Mouse (Mus musculus) ES-CJ7 (cell line): ENCODE data around the gene Anxa2.

ENCODE experiments used
- DNase-seq: peaks from one replicate; pipeline ENCODE4 v3.0.0; 2011; ENCODE audit warnings: low read depth, low spot score

The Anxa2 gene

DNA sequence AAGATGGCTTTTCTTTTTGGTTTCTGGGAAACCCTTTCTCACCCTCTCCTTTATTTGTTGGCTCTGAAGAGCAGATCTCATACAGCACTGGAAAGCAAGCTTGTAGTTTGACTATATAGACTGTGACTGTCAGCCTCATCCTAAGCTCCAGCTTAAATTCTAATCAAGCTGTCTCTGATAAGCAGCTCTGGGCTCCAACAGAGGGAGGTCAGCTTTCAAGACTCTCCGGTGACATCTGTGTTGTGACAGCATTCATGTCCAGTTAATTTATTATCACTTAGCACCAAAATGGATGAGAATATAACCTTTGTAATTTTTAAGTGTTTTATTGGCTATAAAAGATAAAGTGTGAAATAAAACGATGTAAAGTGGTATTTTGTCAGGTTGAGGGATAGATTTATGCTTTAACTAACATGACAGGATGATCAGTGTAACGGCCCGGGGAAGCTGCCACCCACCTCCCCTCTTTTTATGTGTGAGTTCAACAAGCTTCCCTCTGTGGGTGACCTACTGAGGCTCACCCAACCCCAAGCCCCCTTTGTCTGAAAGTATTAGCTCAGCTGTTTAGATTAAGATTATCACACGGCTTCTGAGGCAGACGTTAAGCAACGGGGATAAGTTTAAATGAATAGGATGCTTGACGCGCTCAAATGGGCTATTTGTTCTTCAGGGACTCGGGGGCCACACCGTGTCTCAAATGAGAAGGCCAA, 58.6 kb downstream of the Anxa2 start:
- no peak for DNase-seq

DNA sequence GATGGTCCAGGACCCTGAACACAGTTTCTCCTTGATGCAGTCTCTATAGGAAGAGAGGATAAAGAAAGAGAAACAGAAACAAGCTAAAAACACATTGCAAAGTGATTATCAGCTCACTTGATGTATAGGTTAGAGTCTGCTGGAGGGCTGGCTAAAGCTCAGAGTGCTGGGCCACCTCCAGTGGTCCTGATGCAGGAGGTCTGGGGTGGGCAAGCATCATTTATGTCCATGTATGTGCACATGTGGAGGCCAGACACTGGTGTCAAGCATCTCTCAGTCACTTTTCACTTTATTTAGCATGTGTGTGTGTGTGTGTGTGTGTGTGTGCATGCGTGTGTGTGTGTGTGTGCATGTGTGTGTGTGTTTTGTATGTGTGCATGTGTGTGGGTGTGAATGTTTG, 59.3 kb downstream of the Anxa2 start:
- no peak for DNase-seq

DNA sequence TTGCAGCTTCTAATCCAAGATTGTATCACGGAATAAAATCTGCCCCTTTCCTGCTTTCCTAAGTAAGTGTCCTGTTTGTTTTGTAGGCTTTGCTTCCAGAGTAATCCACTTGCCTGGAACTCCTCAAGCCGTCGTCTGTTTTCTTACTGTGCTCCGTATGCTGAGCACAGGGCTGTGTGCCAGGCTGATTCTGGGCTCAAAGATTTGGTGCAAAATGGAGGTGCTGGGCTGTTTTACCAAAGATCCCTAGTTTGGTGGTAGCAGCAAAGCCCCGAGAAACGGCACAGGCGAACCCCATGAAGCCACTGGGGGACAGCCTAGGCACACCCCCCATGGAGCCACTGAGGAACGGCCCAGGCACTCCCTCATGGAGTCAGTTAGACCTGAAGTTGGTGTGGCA, 60.8 kb downstream of the Anxa2 start:
- no peak for DNase-seq

DNA sequence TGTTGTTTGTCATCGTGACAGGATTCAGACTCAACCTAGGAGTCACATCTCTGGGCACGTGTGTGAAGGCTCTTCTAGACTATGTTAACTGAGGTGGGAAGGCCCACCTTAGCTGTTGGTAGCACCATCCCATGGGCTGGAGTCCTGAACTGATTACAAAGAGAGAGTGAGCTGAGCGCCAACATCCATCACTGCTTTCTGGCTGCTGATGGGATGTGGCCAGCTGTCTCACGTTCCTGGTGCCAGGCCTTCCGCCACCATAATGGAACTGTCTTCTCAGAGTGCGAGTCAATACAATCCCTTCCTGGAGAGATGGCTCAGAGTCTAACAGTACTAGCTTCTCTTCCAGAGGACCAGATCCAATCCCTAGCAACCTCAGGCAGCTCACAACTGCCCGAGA, 62.0 kb downstream of the Anxa2 start:
- DNase-seq: no peak

DNA sequence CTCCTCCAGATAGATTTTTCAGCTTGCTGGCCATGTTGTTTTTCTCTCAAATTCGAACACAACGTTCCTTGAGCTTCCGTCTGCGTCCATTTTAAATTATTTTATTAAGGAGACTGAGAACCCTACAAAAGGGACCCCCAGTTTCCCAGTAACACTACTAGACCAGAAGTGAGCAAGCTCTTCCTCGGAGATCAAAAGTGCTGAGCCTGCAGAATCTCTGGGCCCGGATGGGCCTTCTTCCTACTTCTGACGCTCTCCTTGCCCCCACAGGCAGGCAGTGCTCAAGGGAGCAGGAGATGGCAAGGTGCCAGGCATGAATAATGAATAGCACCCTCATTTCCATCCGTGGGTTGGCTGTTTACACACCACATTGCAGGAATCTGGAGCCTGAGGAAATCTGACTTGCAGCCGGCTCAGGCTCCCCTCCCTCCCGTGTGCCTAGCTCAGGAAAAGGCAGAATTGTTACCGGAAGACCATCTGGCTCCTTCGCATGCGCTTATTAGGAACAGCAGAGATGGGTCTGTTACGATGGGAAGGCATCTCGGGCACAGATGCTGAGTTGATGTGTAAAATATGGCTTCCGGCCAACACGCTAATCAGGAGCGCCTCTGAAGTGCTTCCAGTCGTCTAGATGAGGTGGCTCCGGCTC, 64.1 kb downstream of the Anxa2 start:
- DNase-seq: no peak
